Mouse (Mus musculus) ES-E14 (cell line): ENCODE results near the gene Synj2.

Source experiments
- CHD2 ChIP-seq: IDR thresholded peaks from 2 replicates; pipeline ENCODE4 v1.6.1; 2014; ENCODE audit warnings: mild to moderate bottlenecking, low read depth, low read length, inconsistent platforms
- HCFC1 ChIP-seq: IDR thresholded peaks from 2 replicates; pipeline ENCODE4 v1.6.1; 2012; ENCODE audit warnings: low read length, inconsistent platforms, borderline replicate concordance; ENCODE audit not compliant: insufficient read depth
- MAFK ChIP-seq: IDR thresholded peaks from 2 replicates; pipeline ENCODE4 v1.6.1; 2014; ENCODE audit warnings: mild to moderate bottlenecking, low read depth, low read length, inconsistent platforms; ENCODE audit not compliant: insufficient read depth
- ZC3H11A ChIP-seq: IDR thresholded peaks from 2 replicates; pipeline ENCODE4 v1.6.1; 2012; ENCODE audit warnings: low read depth, mild to moderate bottlenecking, inconsistent platforms, low read length, borderline replicate concordance
- ZNF384 ChIP-seq: IDR thresholded peaks from 2 replicates; pipeline ENCODE4 v1.6.1; 2012; ENCODE audit warnings: low read depth, low read length, inconsistent platforms

DNA sequence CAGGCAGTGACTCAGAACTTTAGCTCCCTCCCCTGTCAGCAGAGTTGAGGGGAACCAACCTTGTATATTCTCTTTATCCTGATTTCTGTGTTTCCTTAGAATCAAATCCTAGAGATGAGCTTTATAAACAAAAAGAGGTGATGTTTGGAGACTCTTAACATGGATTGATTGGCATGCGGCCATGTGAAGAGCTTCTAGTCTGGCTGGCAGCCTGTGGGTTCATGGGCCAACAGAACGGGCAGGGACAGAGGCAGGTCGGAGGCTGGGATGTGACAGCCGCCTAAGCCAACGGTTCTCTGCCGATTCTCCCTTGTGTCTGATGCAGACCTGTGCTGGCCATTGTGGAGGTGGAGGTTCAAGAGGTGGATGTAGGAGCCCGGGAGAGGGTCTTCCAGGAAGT is 84.8 kb downstream of the Synj2 start:
- TF ChIP-seq HCFC1 (no peak), ZNF384 (no peak), MAFK (no peak), ZC3H11A (no peak), CHD2 (no peak)
